14 mouse cellular contexts compared by ENCODE assay signal in genomic region chr14:122476822-122477215, GRCm38 (mm10). TPM values are rescaled to one million over a fixed set of nuclear protein-coding genes. Genes with fewer than 3 reads are reported as not detected.
DNase-seq lines count a peak whose midpoint lies in the region; ATAC-seq and TF ChIP-seq lines count a peak whose summit lies in the region.
"Had no signal": no experiment of that assay in that cellular context is flagged by ENCODE, and none has a peak within 500 bp of the region (broad histone marks: within the 10 kb centered on the region; RNA-seq: fewer than 3 reads in every experiment).

No protein-coding gene starts in this region.

- H3K4me1 ChIP-seq in lung, embryonic 14.5 days (ENCODE audit: insufficient read depth), result no peaks in the 10 kb centered on the region
- peaks cover 3% of the 10 kb centered on the region; the same call in 1 of the 2 replicates for H3K4me1 ChIP-seq in forebrain, embryonic 14.5 days (ENCODE audit: control insufficient read depth, insufficient read depth, low read length)
- peaks cover 41% of the 10 kb centered on the region for H3K4me1 ChIP-seq in limb, embryonic 13.5 days
- peaks cover 8% of the 10 kb centered on the region for H3K4me1 ChIP-seq in neural tube, embryonic 14.5 days (ENCODE audit: control insufficient read depth, insufficient read depth, low read length)
- peaks cover 11% of the 10 kb centered on the region; the same call in 1 of the 2 replicates for H3K4me1 ChIP-seq in kidney, embryonic 14.5 days (ENCODE audit: control insufficient read depth, insufficient read depth, low read length)

- H3K36me3 ChIP-seq in lung, embryonic 14.5 days (ENCODE audit: insufficient read depth), result no peaks in the 10 kb centered on the region
- H3K36me3 ChIP-seq in forebrain, embryonic 14.5 days (ENCODE audit: control insufficient read depth, insufficient read depth, low read length), result peaks cover 7% of the 10 kb centered on the region; the same call in 1 of the 2 replicates
- H3K36me3 ChIP-seq in limb, embryonic 13.5 days, result no peaks in the 10 kb centered on the region
- no peaks in the 10 kb centered on the region for H3K36me3 ChIP-seq in neural tube, embryonic 14.5 days (ENCODE audit: control insufficient read depth, insufficient read depth, low read length)
- H3K36me3 ChIP-seq in kidney, embryonic 14.5 days (ENCODE audit: control insufficient read depth, insufficient read depth, low read length), result no peaks in the 10 kb centered on the region
- H3K36me3 ChIP-seq: heart, embryonic 10.5 days had no signal

- TF ChIP-seq CTCF in lung, embryonic 14.5 days (IDR thresholded peaks at IDR 0.05; ENCODE audit: low read depth), result no peak

- peaks cover 97% of the 10 kb centered on the region for H3K27me3 ChIP-seq in lung, embryonic 14.5 days (ENCODE audit: insufficient read depth, low read length)
- peaks cover 26% of the 10 kb centered on the region for H3K27me3 ChIP-seq in forebrain, embryonic 14.5 days (replicated peaks; ENCODE audit: control insufficient read depth, insufficient read depth, low read length)
- peaks cover 78% of the 10 kb centered on the region for H3K27me3 ChIP-seq in limb, embryonic 13.5 days
- peaks cover 17% of the 10 kb centered on the region for H3K27me3 ChIP-seq in neural tube, embryonic 14.5 days (ENCODE audit: control insufficient read depth, insufficient read depth, low read length)
- H3K27me3 ChIP-seq in kidney, embryonic 14.5 days (ENCODE audit: control insufficient read depth, insufficient read depth, low read length), result peaks cover 94% of the 10 kb centered on the region

- peak; percentile 21 for DNase-seq in lung, embryonic 14.5 days
- DNase-seq in lung, postnatal 25 days (ENCODE audit: low spot score), result no peak
- peak; percentile 28 for DNase-seq in forebrain, embryonic 14.5 days (ENCODE audit: low spot score)
- no peak for DNase-seq in cerebellum, postnatal 10 days
- DNase-seq: kidney, adult 11 months; layer of hippocampus, adult 9-11 months; thymus, adult 18-20 months had no signal

- WGBS in lung, embryonic 14.5 days, result 1% methylated on average over 18 of the region's 18 CpGs
- under 1% methylated on average over 18 of the region's 18 CpGs for WGBS in forebrain, embryonic 14.5 days
- 2% methylated on average over 18 of the region's 18 CpGs for WGBS in limb, embryonic 13.5 days
- WGBS in neural tube, embryonic 14.5 days, result under 1% methylated on average over 18 of the region's 18 CpGs
- WGBS in kidney, embryonic 14.5 days, result 1% methylated on average over 18 of the region's 18 CpGs

- H3K4me3 ChIP-seq in lung, embryonic 14.5 days (ENCODE audit: low read depth, low read length), result no peak overlapping the region
- peak overlapping the region; percentile 49 for H3K4me3 ChIP-seq in forebrain, embryonic 14.5 days (ENCODE audit: low read depth, low read length)
- peak overlapping the region; percentile 64 for H3K4me3 ChIP-seq in limb, embryonic 13.5 days
- H3K4me3 ChIP-seq in neural tube, embryonic 14.5 days (ENCODE audit: low read depth, low read length), result peak overlapping the region; percentile 46
- H3K4me3 ChIP-seq in kidney, embryonic 14.5 days (ENCODE audit: low read length), result no peak overlapping the region

- no peak overlapping the region for H3K4me2 ChIP-seq in lung, embryonic 14.5 days
- peak overlapping the region; percentile 73 for H3K4me2 ChIP-seq in forebrain, embryonic 14.5 days (ENCODE audit: low read length)
- H3K4me2 ChIP-seq in limb, embryonic 13.5 days (replicated peaks), result peak overlapping the region; percentile 80
- peak overlapping the region; percentile 49; the same call in 1 of the 2 replicates for H3K4me2 ChIP-seq in neural tube, embryonic 14.5 days (ENCODE audit: low read depth, low read length)
- no peak overlapping the region for H3K4me2 ChIP-seq in kidney, embryonic 14.5 days (replicated peaks; ENCODE audit: low read depth, low read length)

- ATAC-seq in lung, embryonic 14.5 days (ENCODE audit: insufficient read depth), result no peak
- no peak for ATAC-seq in forebrain, embryonic 14.5 days
- no peak for ATAC-seq in limb, embryonic 13.5 days (ENCODE audit: low FRiP score, low read depth)
- ATAC-seq in neural tube, embryonic 14.5 days (ENCODE audit: low read depth), result no peak
- no peak for ATAC-seq in kidney, embryonic 14.5 days (ENCODE audit: low FRiP score, low TSS enrichment)
- ATAC-seq in inflammation-experienced regulatory T-cells, adult 6 months, result no peak
- ATAC-seq: activated CD4-positive, CD25-positive, alpha-beta regulatory T cell, adult 4 months had no signal

- H3K9ac ChIP-seq in lung, embryonic 14.5 days, result no peak overlapping the region
- peak overlapping the region; percentile 85 for H3K9ac ChIP-seq in forebrain, embryonic 14.5 days (ENCODE audit: low read length)
- peak overlapping the region; percentile 83 for H3K9ac ChIP-seq in limb, embryonic 13.5 days
- H3K9ac ChIP-seq in neural tube, embryonic 14.5 days (replicated peaks; ENCODE audit: low read depth, low read length), result peak overlapping the region; percentile 70
- H3K9ac ChIP-seq in kidney, embryonic 14.5 days (ENCODE audit: low read depth, low read length), result no peak overlapping the region

- no peaks in the 10 kb centered on the region for H3K9me3 ChIP-seq in lung, embryonic 14.5 days (ENCODE audit: low read depth, low read length)
- H3K9me3 ChIP-seq in forebrain, embryonic 14.5 days (replicated peaks; ENCODE audit: control insufficient read depth, low read length), result no peaks in the 10 kb centered on the region
- no peaks in the 10 kb centered on the region for H3K9me3 ChIP-seq in limb, embryonic 13.5 days
- no peaks in the 10 kb centered on the region for H3K9me3 ChIP-seq in neural tube, embryonic 14.5 days (ENCODE audit: control insufficient read depth, low read length)
- H3K9me3 ChIP-seq in kidney, embryonic 14.5 days (ENCODE audit: control insufficient read depth, low read length), result no peaks in the 10 kb centered on the region
- H3K9me3 ChIP-seq: heart, embryonic 10.5 days had no signal

- no peak overlapping the region for H3K27ac ChIP-seq in lung, embryonic 14.5 days (ENCODE audit: low read depth)
- peak overlapping the region; percentile 99 for H3K27ac ChIP-seq in forebrain, embryonic 14.5 days (ENCODE audit: low read depth, low read length)
- H3K27ac ChIP-seq in limb, embryonic 13.5 days, result peak overlapping the region; percentile 93
- peak overlapping the region; percentile 87 for H3K27ac ChIP-seq in neural tube, embryonic 14.5 days (ENCODE audit: low read depth, low read length)
- H3K27ac ChIP-seq in kidney, embryonic 14.5 days (ENCODE audit: low read depth, low read length), result no peak overlapping the region
- H3K27ac ChIP-seq: heart, embryonic 10.5 days had no signal

RNA-seq across cellular contexts. Expression of gene Zic2, which starts 1.6 kb away (rescaled TPM):
- polyA plus RNA-seq in lung, embryonic 14.5 days (2014; fragmentation: Nextera tagmentation; extraction: Ambion mirVana), result not detected in 2 replicates
- polyA plus RNA-seq in forebrain, embryonic 14.5 days (2014; fragmentation: Nextera tagmentation; extraction: Ambion mirVana), result 7.3 and 9.8 TPM in 2 replicates
- 2.8 and 3.2 TPM in 2 replicates for polyA plus RNA-seq in limb, embryonic 13.5 days (2015; fragmentation: Nextera tagmentation; extraction: Ambion mirVana)
- 6.5 and 9.4 TPM in 2 replicates for polyA plus RNA-seq in neural tube, embryonic 14.5 days (2014; fragmentation: Nextera tagmentation; extraction: Ambion mirVana)
- not detected in 2 replicates for polyA plus RNA-seq in kidney, embryonic 14.5 days (2014; fragmentation: Nextera tagmentation; extraction: Ambion mirVana)
- polyA plus RNA-seq in inflammation-experienced regulatory T-cells, adult 6 months (2017; shearing (Covaris generic)), result not detected
- polyA plus RNA-seq: activated CD4-positive, CD25-positive, alpha-beta regulatory T cell, adult 4 months had no signal

RNA-seq across cellular contexts. Expression of gene Zic5, which starts 11.3 kb away (rescaled TPM):
- not detected in 2 replicates for polyA plus RNA-seq in lung, embryonic 14.5 days (2014; fragmentation: Nextera tagmentation; extraction: Ambion mirVana)
- polyA plus RNA-seq in forebrain, embryonic 14.5 days (2014; fragmentation: Nextera tagmentation; extraction: Ambion mirVana), result 9.5 and 10.9 TPM in 2 replicates
- 2.3 and 2.6 TPM in 2 replicates for polyA plus RNA-seq in limb, embryonic 13.5 days (2015; fragmentation: Nextera tagmentation; extraction: Ambion mirVana)
- 7.8 and 7.9 TPM in 2 replicates for polyA plus RNA-seq in neural tube, embryonic 14.5 days (2014; fragmentation: Nextera tagmentation; extraction: Ambion mirVana)
- polyA plus RNA-seq in kidney, embryonic 14.5 days (2014; fragmentation: Nextera tagmentation; extraction: Ambion mirVana), result 0.07 and 0.10 TPM in 2 replicates
- under 1 TPM in 1 of 3 experiments, not detected in 2; 0.27 TPM for polyA plus RNA-seq in inflammation-experienced regulatory T-cells, adult 6 months (2017; shearing (Covaris generic))
- polyA plus RNA-seq: lung, postnatal 0 days had no signal

RNA-seq across cellular contexts. Expression of gene Gm10837, which starts 13.6 kb away (rescaled TPM):
- not detected in 2 replicates for polyA plus RNA-seq in lung, embryonic 14.5 days (2014; fragmentation: Nextera tagmentation; extraction: Ambion mirVana)
- polyA plus RNA-seq in forebrain, embryonic 14.5 days (2014; fragmentation: Nextera tagmentation; extraction: Ambion mirVana), result 0.32 and 0.55 TPM in 2 replicates
- polyA plus RNA-seq in limb, embryonic 13.5 days (2015; fragmentation: Nextera tagmentation; extraction: Ambion mirVana), result not detected in 2 replicates
- polyA plus RNA-seq in neural tube, embryonic 14.5 days (2014; fragmentation: Nextera tagmentation; extraction: Ambion mirVana), result 0.35 and 0.45 TPM in 2 replicates
- not detected in 2 replicates for polyA plus RNA-seq in kidney, embryonic 14.5 days (2014; fragmentation: Nextera tagmentation; extraction: Ambion mirVana)
- under 1 TPM in 1 of 3 experiments, not detected in 2; 0.36 TPM for polyA plus RNA-seq in inflammation-experienced regulatory T-cells, adult 6 months (2017; shearing (Covaris generic))
- polyA plus RNA-seq: activated CD4-positive, CD25-positive, alpha-beta regulatory T cell, adult 4 months; heart, embryonic 10.5 days; lung, postnatal 0 days had no signal

RNA-seq across cellular contexts. Expression of gene Gm5089, which starts 25.9 kb away (rescaled TPM):
- not detected in 2 replicates for polyA plus RNA-seq in lung, embryonic 14.5 days (2014; fragmentation: Nextera tagmentation; extraction: Ambion mirVana)
- polyA plus RNA-seq in forebrain, embryonic 14.5 days (2014; fragmentation: Nextera tagmentation; extraction: Ambion mirVana), result 0.25 and 0.33 TPM in 2 replicates
- polyA plus RNA-seq in limb, embryonic 13.5 days (2015; fragmentation: Nextera tagmentation; extraction: Ambion mirVana), result 0.18 and 0.37 TPM in 2 replicates
- polyA plus RNA-seq in neural tube, embryonic 14.5 days (2014; fragmentation: Nextera tagmentation; extraction: Ambion mirVana), result 0.27 and 0.81 TPM in 2 replicates
- polyA plus RNA-seq in kidney, embryonic 14.5 days (2014; fragmentation: Nextera tagmentation; extraction: Ambion mirVana), result not detected in 2 replicates
- polyA plus RNA-seq in inflammation-experienced regulatory T-cells, adult 6 months (2017; shearing (Covaris generic)), result not detected
- polyA plus RNA-seq: activated CD4-positive, CD25-positive, alpha-beta regulatory T cell, adult 4 months; heart, embryonic 10.5 days; lung, postnatal 0 days had no signal

RNA-seq across cellular contexts. Expression of gene Pcca, which starts 57.3 kb away (rescaled TPM):
- 23.0 and 23.8 TPM in 2 replicates for polyA plus RNA-seq in lung, embryonic 14.5 days (2014; fragmentation: Nextera tagmentation; extraction: Ambion mirVana)
- polyA plus RNA-seq in forebrain, embryonic 14.5 days (2014; fragmentation: Nextera tagmentation; extraction: Ambion mirVana), result 25.0 and 25.7 TPM in 2 replicates
- polyA plus RNA-seq in limb, embryonic 13.5 days (2015; fragmentation: Nextera tagmentation; extraction: Ambion mirVana), result 26.9 and 28.3 TPM in 2 replicates
- 27.7 and 29.4 TPM in 2 replicates for polyA plus RNA-seq in neural tube, embryonic 14.5 days (2014; fragmentation: Nextera tagmentation; extraction: Ambion mirVana)
- polyA plus RNA-seq in kidney, embryonic 14.5 days (2014; fragmentation: Nextera tagmentation; extraction: Ambion mirVana), result 15.3 and 20.5 TPM in 2 replicates
- polyA plus RNA-seq in inflammation-experienced regulatory T-cells, adult 6 months (2017; shearing (Covaris generic)), result 10 to 100 TPM; 11.4 to 26.5 (median 20.4) TPM

Comparison
In these comparisons a context has a peak if more than half of its experiments do, and no peak if none do; other contexts are left out.
1. DNase-seq: peak in lung, embryonic 14.5 days (single experiment) and forebrain, embryonic 14.5 days (single experiment); none in lung, postnatal 25 days (single experiment) and cerebellum, postnatal 10 days (0 of 2).
2. H3K27ac ChIP-seq: peak in forebrain, embryonic 14.5 days (single experiment), limb, embryonic 13.5 days (single experiment) and neural tube, embryonic 14.5 days (single experiment); none in lung, embryonic 14.5 days (single experiment) and kidney, embryonic 14.5 days (single experiment).
3. H3K4me2 ChIP-seq: peak in forebrain, embryonic 14.5 days (single experiment), limb, embryonic 13.5 days (single experiment) and neural tube, embryonic 14.5 days (single experiment); none in lung, embryonic 14.5 days (single experiment) and kidney, embryonic 14.5 days (single experiment).
4. H3K4me3 ChIP-seq: peak in forebrain, embryonic 14.5 days (single experiment), limb, embryonic 13.5 days (single experiment) and neural tube, embryonic 14.5 days (single experiment); none in lung, embryonic 14.5 days (single experiment) and kidney, embryonic 14.5 days (single experiment).
5. H3K9ac ChIP-seq: peak in forebrain, embryonic 14.5 days (single experiment), limb, embryonic 13.5 days (single experiment) and neural tube, embryonic 14.5 days (single experiment); none in lung, embryonic 14.5 days (single experiment) and kidney, embryonic 14.5 days (single experiment).